ENCODE assay signal across 8 mouse cellular contexts in genomic region chr5:115156933-115157589, GRCm38 (mm10). TPM values are rescaled to one million over a fixed set of nuclear protein-coding genes. Genes with fewer than 3 reads are reported as not detected.
DNase-seq lines count a peak whose midpoint lies in the region; ATAC-seq and TF ChIP-seq lines count a peak whose summit lies in the region.

No protein-coding gene starts in this region.

- H3K9ac ChIP-seq in liver, postnatal 0 days (replicated peaks) = peak overlapping the region; percentile 89

- peaks cover 78% of the 10 kb centered on the region for H3K4me1 ChIP-seq in hindbrain, embryonic 10.5 days (replicated peaks)
- peaks cover 57% of the 10 kb centered on the region for H3K4me1 ChIP-seq in liver, postnatal 0 days (ENCODE audit: insufficient read depth)

- H3K9me3 ChIP-seq in hindbrain, embryonic 10.5 days = no peaks in the 10 kb centered on the region
- no peaks in the 10 kb centered on the region for H3K9me3 ChIP-seq in liver, postnatal 0 days (ENCODE audit: low read length)

- H3K4me2 ChIP-seq in liver, postnatal 0 days (ENCODE audit: low read depth, low read length) = peak overlapping the region; percentile 93

- peak overlapping the region; percentile 97 for H3K27ac ChIP-seq in hindbrain, embryonic 10.5 days
- peak overlapping the region; percentile 68 for H3K27ac ChIP-seq in liver, postnatal 0 days (ENCODE audit: low read depth)

- TF ChIP-seq EP300 in liver, postnatal 0 days (IDR thresholded peaks at IDR 0.05; ENCODE audit: low read depth) = no peak

- no peak for TF ChIP-seq CTCF in liver, postnatal 0 days (IDR thresholded peaks at IDR 0.05; ENCODE audit: low read depth)

- WGBS in hindbrain, embryonic 10.5 days = 4% methylated on average over 26 of the region's 26 CpGs
- WGBS in liver, postnatal 0 days (ENCODE audit: insufficient replicate concordance) = under 1% methylated on average over 26 of the region's 26 CpGs

- no peak for ATAC-seq in CD4-positive, CD25-positive, alpha-beta regulatory T cell, adult 4 months
- no peak for ATAC-seq in liver, postnatal 0 days

- H3K27me3 ChIP-seq in hindbrain, embryonic 10.5 days (ENCODE audit: insufficient read depth, poor library complexity, severe bottlenecking) = no peaks in the 10 kb centered on the region
- H3K27me3 ChIP-seq in liver, postnatal 0 days (ENCODE audit: insufficient read depth, low read length) = no peaks in the 10 kb centered on the region

- peak; percentile 67 for DNase-seq in CD4-positive, CD25-positive, alpha-beta regulatory T cell, adult 2 months (ENCODE audit: low read depth, low spot score)
- DNase-seq in spleen, postnatal 10 days (ENCODE audit: low spot score in 2 of 2) = peak; percentile 43 to 54
- no peak for DNase-seq in spleen, postnatal 14 days (ENCODE audit: low spot score in 2 of 2)
- peak; percentile 47 for DNase-seq in hindbrain, embryonic 10.5 days (ENCODE audit: low spot score)
- DNase-seq in liver, postnatal 0 days = peak; percentile 44
- peak; percentile 62 for DNase-seq in thymus, postnatal 25 days
- DNase-seq in right cerebral cortex, postnatal 4 days = no peak

- peaks cover 19% of the 10 kb centered on the region for H3K36me3 ChIP-seq in hindbrain, embryonic 10.5 days
- H3K36me3 ChIP-seq in liver, postnatal 0 days (replicated peaks; ENCODE audit: insufficient read depth, low read length) = no peaks in the 10 kb centered on the region

- H3K4me3 ChIP-seq in hindbrain, embryonic 10.5 days = peak overlapping the region; percentile 87
- H3K4me3 ChIP-seq in liver, postnatal 0 days (ENCODE audit: low read depth, low read length) = peak overlapping the region; percentile 84

RNA-seq across cellular contexts. Expression of gene Mlec, which starts 0.9 kb away (rescaled TPM):
- polyA plus RNA-seq in CD4-positive, CD25-positive, alpha-beta regulatory T cell, adult 4 months (2017; shearing (Covaris generic)) = 10 to 100 TPM; 28.9 to 37.0 TPM
- polyA plus RNA-seq in hindbrain, embryonic 10.5 days (2016; fragmentation: Nextera tagmentation; extraction: Ambion mirVana) = 59.5 and 71.1 TPM in 2 replicates
- polyA plus RNA-seq in liver, postnatal 0 days (2015; fragmentation: Nextera tagmentation; extraction: Ambion mirVana) = 8.2 and 10.1 TPM in 2 replicates

RNA-seq across cellular contexts. Expression of gene Unc119b, which starts 22.3 kb away (rescaled TPM):
- polyA plus RNA-seq in CD4-positive, CD25-positive, alpha-beta regulatory T cell, adult 4 months (2017; shearing (Covaris generic)) = 10 to 100 TPM; 16.1 to 16.4 TPM
- polyA plus RNA-seq in hindbrain, embryonic 10.5 days (2016; fragmentation: Nextera tagmentation; extraction: Ambion mirVana) = 66.9 and 74.6 TPM in 2 replicates
- 6.9 and 8.0 TPM in 2 replicates for polyA plus RNA-seq in liver, postnatal 0 days (2015; fragmentation: Nextera tagmentation; extraction: Ambion mirVana)

RNA-seq across cellular contexts. Expression of gene Cabp1, which starts 37.1 kb away (rescaled TPM):
- not detected for polyA plus RNA-seq in CD4-positive, CD25-positive, alpha-beta regulatory T cell, adult 4 months (2017; shearing (Covaris generic))
- 2.3 and 6.1 TPM in 2 replicates for polyA plus RNA-seq in hindbrain, embryonic 10.5 days (2016; fragmentation: Nextera tagmentation; extraction: Ambion mirVana)
- polyA plus RNA-seq in liver, postnatal 0 days (2015; fragmentation: Nextera tagmentation; extraction: Ambion mirVana) = not detected in 2 replicates

RNA-seq across cellular contexts. Expression of gene Acads, which starts 37.9 kb away (rescaled TPM):
- 10 to 100 TPM; 10.6 to 28.4 TPM for polyA plus RNA-seq in CD4-positive, CD25-positive, alpha-beta regulatory T cell, adult 4 months (2017; shearing (Covaris generic))
- polyA plus RNA-seq in hindbrain, embryonic 10.5 days (2016; fragmentation: Nextera tagmentation; extraction: Ambion mirVana) = 67.2 and 70.6 TPM in 2 replicates
- 87.9 and 93.4 TPM in 2 replicates for polyA plus RNA-seq in liver, postnatal 0 days (2015; fragmentation: Nextera tagmentation; extraction: Ambion mirVana)

RNA-seq across cellular contexts. Expression of gene Gm10401, which starts 59.0 kb away (rescaled TPM):
- polyA plus RNA-seq in CD4-positive, CD25-positive, alpha-beta regulatory T cell, adult 4 months (2017; shearing (Covaris generic)) = 10 to 100 TPM; 15.1 to 18.1 TPM
- polyA plus RNA-seq in hindbrain, embryonic 10.5 days (2016; fragmentation: Nextera tagmentation; extraction: Ambion mirVana) = 22.3 and 22.8 TPM in 2 replicates
- 6.0 and 6.6 TPM in 2 replicates for polyA plus RNA-seq in liver, postnatal 0 days (2015; fragmentation: Nextera tagmentation; extraction: Ambion mirVana)

Comparison
In these comparisons a context has a peak if more than half of its experiments do, and no peak if none do; other contexts are left out.
1. DNase-seq: peak in CD4-positive, CD25-positive, alpha-beta regulatory T cell, adult 2 months (single experiment), spleen, postnatal 10 days (2 of 2), hindbrain, embryonic 10.5 days (single experiment), liver, postnatal 0 days (single experiment) and thymus, postnatal 25 days (single experiment); none in spleen, postnatal 14 days (0 of 2) and right cerebral cortex, postnatal 4 days (single experiment).